Mouse (Mus musculus): ENCODE measurements around the gene 1300017J02Rik.

Gene 1300017J02Rik

GRCm38 (mm10) chr9:103271104-103271503, 33.8 kb downstream of the 1300017J02Rik start:
- no peak for DNase-seq

GRCm38 (mm10) chr9:103265778-103266177, 39.1 kb downstream of the 1300017J02Rik start:
- no peak for DNase-seq

- no peak for DNase-seq
Measured at GRCm38 (mm10) chr9:103252906-103253305, 52.0 kb downstream of the 1300017J02Rik start.

- DNase-seq = no peak
Measured at GRCm38 (mm10) chr9:103248618-103249017, 56.3 kb downstream of the 1300017J02Rik start.

- DNase-seq = no peak
Measured at GRCm38 (mm10) chr9:103246526-103247168, 58.2 kb downstream of the 1300017J02Rik start.

GRCm38 (mm10) chr9:103243640-103244039, 61.2 kb downstream of the 1300017J02Rik start:
- no peak for DNase-seq

- no peak for DNase-seq
Measured at GRCm38 (mm10) chr9:103241206-103241605, 63.7 kb downstream of the 1300017J02Rik start.

- no peak for DNase-seq
Measured at GRCm38 (mm10) chr9:103239471-103239870, 65.4 kb downstream of the 1300017J02Rik start.

- no peak for DNase-seq
Measured at GRCm38 (mm10) chr9:103234565-103235165, 70.2 kb downstream of the 1300017J02Rik start.

- DNase-seq = no peak
Measured at GRCm38 (mm10) chr9:103234059-103234458, 70.8 kb downstream of the 1300017J02Rik start.

- peak; percentile 64 to 77 for DNase-seq
Measured at GRCm38 (mm10) chr9:103233006-103233395, 71.9 kb downstream of the 1300017J02Rik start.

- DNase-seq = no peak
Measured at GRCm38 (mm10) chr9:103232232-103233005, 72.5 kb downstream of the 1300017J02Rik start.

GRCm38 (mm10) chr9:103230151-103230951, 74.5 kb downstream of the 1300017J02Rik start, which contains the start of the genes Gm20425 and Trf:
TSS of gene Gm20425 (minus strand) at chr9:103230307.
TSS of gene Trf (minus strand) at chr9:103230444.
- peak; percentile 17 to 27 for DNase-seq

- DNase-seq = no peak
Measured at GRCm38 (mm10) chr9:103229037-103229867, 75.6 kb downstream of the 1300017J02Rik start.

GRCm38 (mm10) chr9:103228370-103229003, 76.4 kb downstream of the 1300017J02Rik start:
- no peak for DNase-seq

GRCm38 (mm10) chr9:103227760-103228159, 77.1 kb downstream of the 1300017J02Rik start:
- DNase-seq = no peak

GRCm38 (mm10) chr9:103226806-103227205, 78.1 kb downstream of the 1300017J02Rik start:
- DNase-seq = no peak

- peak; percentile 38 to 46 for DNase-seq
Measured at GRCm38 (mm10) chr9:103225464-103225863, 79.4 kb downstream of the 1300017J02Rik start.

GRCm38 (mm10) chr9:103224721-103225120, 80.2 kb downstream of the 1300017J02Rik start:
- no peak for DNase-seq

- no peak for DNase-seq
Measured at GRCm38 (mm10) chr9:103214281-103214680, 90.6 kb downstream of the 1300017J02Rik start.

- DNase-seq = no peak
Measured at GRCm38 (mm10) chr9:103213631-103214030, 91.3 kb downstream of the 1300017J02Rik start.

Measured in thymus, postnatal 36 days (tissue).